Mouse (Mus musculus) ovary, adult 18-20 months (tissue): ENCODE measurements at regions not wholly inside any gene's neighbourhood (a gene's known extent, or its start where the extent isn't known, plus 50 kb on each side); places are given as distances from the start of the nearest gene placed in this dataset.

Source experiments
- DNase-seq: peaks from one replicate; pipeline ENCODE4 v3.0.0; 2022; ENCODE audit warnings: low spot score, mixed read lengths

DNA sequence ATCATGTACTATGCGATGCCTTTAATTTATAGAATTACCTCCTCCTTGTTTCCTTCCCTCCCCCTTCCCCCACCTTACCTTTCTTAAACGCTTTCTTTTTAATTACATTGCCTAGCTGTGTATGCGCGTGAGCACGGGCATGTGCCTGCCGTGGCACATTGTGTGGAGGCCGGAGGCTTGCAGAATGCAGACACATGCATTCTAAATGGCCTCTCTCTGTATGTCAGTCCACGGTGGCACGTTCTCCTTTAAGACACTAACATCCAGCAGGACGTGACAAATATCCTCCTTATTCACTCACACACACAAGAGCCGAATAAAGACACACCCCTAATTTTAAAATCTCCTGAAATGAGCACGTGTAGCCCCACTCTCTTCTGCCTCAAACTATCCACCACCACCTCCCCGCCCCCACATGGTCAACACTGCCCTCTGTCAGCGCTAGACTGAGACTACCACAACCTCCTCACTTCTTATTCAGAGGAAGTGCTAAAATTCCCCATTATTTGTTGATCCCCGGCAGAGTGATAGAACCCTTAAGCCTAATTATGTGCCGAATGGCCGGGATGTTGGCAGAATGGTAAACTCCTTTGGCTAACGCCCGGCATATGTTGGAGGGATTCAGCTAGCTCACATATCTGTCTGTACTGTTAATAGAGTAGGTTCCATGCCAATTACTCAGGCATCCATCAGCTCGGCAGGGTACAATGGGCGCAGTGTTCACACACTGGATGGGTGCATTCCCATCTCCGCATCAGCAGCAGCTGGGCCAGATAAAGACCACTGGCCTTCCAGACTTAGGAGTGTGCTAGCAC lies 70.5 kb upstream of the Zfp217 start:
- DNase-seq: no peak

DNA sequence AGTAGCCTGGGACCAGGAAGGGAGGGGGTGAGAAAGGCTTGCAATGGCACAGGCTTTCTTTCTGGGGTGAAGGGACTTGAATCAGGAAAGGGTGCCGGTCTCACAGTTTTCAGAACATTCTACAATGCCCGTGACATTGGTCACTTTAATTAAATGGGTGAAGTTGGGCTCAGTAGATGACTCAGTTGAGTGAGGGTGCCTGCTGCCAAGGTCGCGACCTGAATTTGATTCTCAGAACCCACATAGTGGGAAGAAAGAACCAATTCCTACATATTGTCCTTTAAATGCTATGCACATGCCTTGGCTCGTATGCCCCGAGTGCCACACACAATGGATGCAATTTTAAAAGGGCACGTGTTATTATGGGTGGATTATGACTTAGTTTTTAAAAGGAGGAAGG lies 68.4 kb upstream of the Zfp217 start:
- no peak for DNase-seq

- DNase-seq: peak; percentile 65
Observed at GRCm38 (mm10) chr2:170209121-170209520, 61.2 kb upstream of the Zfp217 start.

GRCm38 (mm10) chr2:170207878-170208277 lies 60.0 kb upstream of the Zfp217 start:
- no peak for DNase-seq

- no peak for DNase-seq
Observed at GRCm38 (mm10) chr2:170207395-170207794, 59.5 kb upstream of the Zfp217 start.

DNA sequence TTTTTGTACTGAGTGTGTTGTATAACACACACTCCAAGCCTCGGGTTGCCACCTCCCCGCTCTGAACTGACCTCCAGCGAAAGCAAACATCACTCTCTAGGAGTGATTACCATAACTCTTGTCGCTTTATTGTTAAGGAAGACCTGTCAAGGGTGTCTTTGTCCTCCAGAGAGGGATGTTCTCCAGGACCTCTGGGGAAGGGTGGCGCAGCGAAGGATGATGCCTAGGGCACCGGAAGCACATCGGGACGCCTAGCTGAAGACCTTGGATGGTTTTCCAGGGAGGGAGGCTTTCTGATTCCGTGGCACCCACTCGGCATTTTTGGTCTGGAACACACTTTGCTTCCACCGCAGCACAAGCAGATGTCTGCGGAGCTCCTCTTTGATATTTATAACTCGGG lies 59.0 kb upstream of the Zfp217 start:
- no peak for DNase-seq

- DNase-seq: no peak
Observed at GRCm38 (mm10) chr2:170206442-170206754, 58.5 kb upstream of the Zfp217 start.

GRCm38 (mm10) chr2:170205591-170206441 lies 57.9 kb upstream of the Zfp217 start:
- DNase-seq: no peak

DNA sequence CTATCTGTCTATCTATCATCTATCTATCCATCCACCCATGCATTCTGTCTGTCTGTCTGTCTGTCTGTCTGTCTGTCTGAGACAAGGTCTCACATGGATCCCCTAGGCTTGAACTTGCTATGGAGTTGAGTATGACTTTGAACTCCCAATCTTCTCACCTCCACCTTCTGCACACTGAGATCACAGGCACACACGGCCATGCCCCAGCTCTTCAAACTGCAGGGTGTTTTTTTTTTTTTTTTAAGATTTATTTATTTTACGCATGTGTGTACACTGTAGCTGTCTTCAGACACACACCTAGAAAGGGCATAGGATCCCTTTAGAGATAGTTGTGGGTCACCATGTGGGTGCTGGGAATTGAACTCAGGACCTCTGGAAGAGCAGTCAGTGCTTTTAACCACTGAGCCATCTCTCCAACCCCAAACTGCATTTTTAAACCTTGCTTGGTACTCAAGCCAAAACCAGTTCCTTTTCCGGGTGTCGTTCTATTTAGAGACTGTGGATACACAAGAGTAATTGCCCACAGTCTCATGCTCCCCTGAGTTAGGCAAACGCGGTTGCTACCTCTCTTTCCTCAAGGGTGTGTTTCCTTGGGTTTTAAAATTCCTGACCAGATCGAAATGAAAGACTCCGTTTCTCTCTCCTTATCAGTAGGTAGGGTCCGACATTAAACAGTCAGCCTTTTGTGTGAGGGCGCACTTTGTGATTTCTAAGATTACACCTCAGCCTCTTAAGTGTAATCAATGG lies 57.0 kb upstream of the Zfp217 start:
- DNase-seq: no peak

- DNase-seq: no peak
Observed at GRCm38 (mm10) chr2:170203496-170203895, 55.6 kb upstream of the Zfp217 start.

- DNase-seq: no peak
Observed at GRCm38 (mm10) chr2:170201816-170202371, 54.0 kb upstream of the Zfp217 start.
